Mouse (Mus musculus) limb, embryonic 13.5 days (tissue): ENCODE results near the gene Myo1d. TPM values are rescaled to one million over a fixed set of nuclear protein-coding genes. Genes with fewer than 3 reads are reported as not detected.
A peak's percentile ranks its signal among the peaks of the same experiment; 100 is the strongest.

Experiments used
- ATAC-seq: fragments of 200-750 bp; cut with Nextera tagmentation; 2 replicates; pipeline ENCODE4 v1.8.0; 2017; ENCODE audit warnings: low read depth, moderate number of reproducible peaks, moderate TSS enrichment; ENCODE audit not compliant: low FRiP score
- H3K27ac ChIP-seq: fragments of 300-500 bp; sonication (generic); 2 replicates; pipeline ENCODE4 v1.5.1; 2015; ENCODE audit warnings: inconsistent platforms, mild to moderate bottlenecking, moderate library complexity
- H3K27me3 ChIP-seq: fragments of 300-500 bp; sonication (generic); 2 replicates; pipeline ENCODE4 v1.6.1; 2015; ENCODE audit warnings: mild to moderate bottlenecking, inconsistent platforms
- H3K36me3 ChIP-seq: fragments of 300-500 bp; sonication (generic); 2 replicates; pipeline ENCODE4 v1.6.1; 2015; ENCODE audit warnings: inconsistent platforms, mild to moderate bottlenecking, moderate library complexity
- H3K4me1 ChIP-seq: fragments of 300-500 bp; sonication (generic); 2 replicates; pipeline ENCODE4 v1.6.1; 2015; ENCODE audit warnings: inconsistent platforms
- H3K4me2 ChIP-seq: fragments of 300-500 bp; sonication (generic); replicated peaks from 2 replicates; pipeline ENCODE4 v1.6.1; 2015; ENCODE audit warnings: inconsistent platforms, mild to moderate bottlenecking, moderate library complexity
- H3K4me3 ChIP-seq: fragments of 300-500 bp; sonication (generic); 2 replicates; pipeline ENCODE4 v1.5.1; 2015; ENCODE audit warnings: moderate library complexity, mild to moderate bottlenecking, inconsistent platforms
- H3K9ac ChIP-seq: fragments of 300-500 bp; sonication (generic); 2 replicates; pipeline ENCODE4 v1.6.1; 2015; ENCODE audit warnings: mild to moderate bottlenecking, inconsistent platforms
- H3K9me3 ChIP-seq: fragments of 300-500 bp; sonication (generic); 2 replicates; pipeline ENCODE4 v1.6.1; 2016; ENCODE audit warnings: inconsistent platforms
- WGBS: fragments of 180-500 bp; shearing (Covaris S2); methylation state at CpG from one replicate; pipeline ENCODE4 v1.1.7; 2015; 5-methylcytosine and 5-hydroxymethylcytosine counted together
- polyA plus RNA-seq: library from polyadenylated mRNA; unstranded; fragments of >200 nt; fragmentation: Nextera tagmentation; extraction: Ambion mirVana; gene quantifications from 2 replicates; pipeline ENCODE4 v1.2.1, GENCODE M21; 2015

The Myo1d gene
- polyA plus RNA-seq, 1 experiment from 2014 or later = 6.7 TPM

DNA sequence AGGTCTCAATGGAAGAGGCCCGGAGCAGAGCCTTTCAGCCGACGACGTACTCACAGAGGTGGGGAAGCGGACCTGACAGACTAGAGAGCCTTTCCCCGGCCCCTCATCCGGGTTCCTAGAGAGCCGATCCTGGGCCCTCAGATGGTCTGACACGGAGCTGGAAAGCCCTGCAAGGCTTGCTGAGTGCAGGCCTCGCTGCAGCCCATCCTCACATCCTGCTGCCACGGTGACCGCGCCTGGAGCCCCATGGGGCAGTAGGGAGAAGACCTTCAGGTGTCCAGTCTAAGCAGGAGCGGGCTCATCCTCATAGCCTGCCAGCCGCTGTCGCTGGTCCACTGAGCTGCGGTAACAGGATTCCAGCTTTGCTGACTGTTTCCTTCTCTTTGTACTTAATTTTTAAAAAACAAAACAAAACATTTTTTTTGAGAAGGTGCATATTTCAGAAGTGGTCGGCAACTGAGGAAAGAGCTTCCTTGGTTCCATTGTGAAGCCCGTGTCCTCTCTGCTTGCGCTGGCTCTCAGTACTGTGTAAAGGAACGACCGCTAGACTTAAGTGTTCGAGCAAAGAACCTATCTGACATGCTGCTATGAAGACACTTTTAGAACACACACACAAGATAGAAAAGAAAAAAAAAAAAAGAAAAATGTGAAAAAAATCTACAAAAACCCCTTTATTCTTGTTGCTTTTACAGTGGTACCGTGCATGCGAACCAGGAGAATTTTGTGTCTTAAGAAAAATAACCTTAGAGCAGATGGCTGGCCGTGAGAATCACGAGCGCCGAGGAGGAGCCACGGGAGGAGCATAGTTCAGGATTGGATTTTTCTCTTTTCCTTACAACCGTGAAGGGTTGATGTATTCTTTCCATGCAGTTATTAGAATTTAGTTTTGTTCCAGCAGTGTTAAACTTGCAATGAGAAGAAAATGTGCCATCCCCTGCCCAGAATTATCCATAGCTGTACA lies 299.6 kb downstream of the Myo1d start:
- Histone ChIP-seq H3K4me3 (peak overlapping the region; percentile 77), H3K4me2 (peak overlapping the region; percentile 98), H3K27me3 (peaks cover 10% of the 10 kb centered on the region; the same call in 1 of the 2 replicates), H3K4me1 (peaks cover 34% of the 10 kb centered on the region), H3K9ac (peak overlapping the region; percentile 43), H3K36me3 (no peaks in the 10 kb centered on the region; the same call in 1 of the 2 replicates), H3K9me3 (no peaks in the 10 kb centered on the region), H3K27ac (no peak overlapping the region)
- WGBS = 82% methylated on average over 31 of the region's 31 CpGs
- ATAC-seq = no peak

DNA sequence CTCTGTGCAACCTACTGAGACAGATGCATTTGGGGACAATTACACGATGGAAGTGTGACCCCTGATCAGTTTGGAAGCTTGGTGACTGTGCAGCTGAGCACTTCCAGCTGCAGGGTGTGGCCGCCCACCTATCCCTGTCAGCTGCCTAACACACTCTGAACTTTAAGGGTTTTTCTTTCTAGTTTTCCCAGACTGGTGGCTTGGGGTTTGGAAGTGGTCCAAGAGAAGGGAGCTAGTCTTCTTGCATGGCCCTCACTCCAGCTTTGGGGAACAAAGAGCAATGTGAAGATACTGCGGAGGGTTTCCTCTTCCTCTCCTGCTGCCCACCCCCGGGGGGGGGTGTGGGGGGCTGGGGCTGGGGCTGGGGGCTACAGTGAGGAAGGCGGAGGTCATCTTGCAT lies 300.4 kb downstream of the Myo1d start:
- Histone ChIP-seq H3K36me3 (peaks cover 2% of the 10 kb centered on the region; the same call in 1 of the 2 replicates), H3K27ac (no peak overlapping the region), H3K9me3 (no peaks in the 10 kb centered on the region), H3K4me1 (peaks cover 34% of the 10 kb centered on the region), H3K4me2 (peak overlapping the region; percentile 98), H3K4me3 (peak overlapping the region; percentile 77), H3K27me3 (peaks cover 10% of the 10 kb centered on the region; the same call in 1 of the 2 replicates), H3K9ac (peak overlapping the region; percentile 43; the same call in 1 of the 2 replicates)
- WGBS = 66% methylated on average over 5 of the region's 5 CpGs
- no peak for ATAC-seq

DNA sequence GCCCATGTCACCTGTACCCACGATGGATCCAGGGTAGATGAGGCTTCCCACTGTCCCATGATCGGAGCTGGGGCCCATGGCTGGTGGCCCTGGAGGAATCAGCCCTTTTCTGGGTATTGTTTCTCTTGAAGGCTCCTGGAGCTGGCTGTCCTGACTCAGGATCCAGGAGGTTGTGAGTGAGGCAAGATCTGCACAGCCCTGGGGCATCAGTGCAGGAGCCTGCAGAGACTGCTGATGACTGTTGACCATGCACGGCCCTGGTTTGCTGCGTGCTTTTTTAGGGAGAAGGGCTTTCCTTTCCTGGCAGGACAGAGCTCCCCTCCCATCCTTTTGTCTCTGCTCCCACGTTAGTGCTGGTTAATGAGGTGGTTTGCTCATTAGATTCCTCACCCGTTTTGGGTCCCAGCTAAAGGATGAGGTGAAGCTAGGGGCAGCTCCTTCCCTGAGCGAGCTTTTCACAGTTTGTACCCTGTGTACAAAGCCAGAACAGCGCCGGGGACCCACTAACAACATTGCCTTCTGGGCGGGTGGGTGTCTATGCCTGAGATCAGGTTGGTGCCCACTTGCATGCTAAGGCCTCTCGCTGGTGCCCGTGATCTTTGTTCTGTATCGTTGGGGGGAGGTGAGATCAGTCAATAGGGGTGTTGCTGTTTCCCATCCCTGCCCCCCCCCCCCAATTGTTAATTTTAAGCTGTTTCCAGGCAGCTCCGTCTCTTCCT lies 301.0 kb downstream of the Myo1d start:
- peak overlapping the region; percentile 77 for H3K4me3 ChIP-seq
- peaks cover 34% of the 10 kb centered on the region for H3K4me1 ChIP-seq
- H3K27ac ChIP-seq = no peak overlapping the region
- peaks cover 7% of the 10 kb centered on the region for H3K36me3 ChIP-seq
- H3K27me3 ChIP-seq = peaks cover 10% of the 10 kb centered on the region; the same call in 1 of the 2 replicates
- H3K4me2 ChIP-seq = peak overlapping the region; percentile 98
- no peaks in the 10 kb centered on the region for H3K9me3 ChIP-seq
- 62% methylated on average over 14 of the region's 14 CpGs for WGBS
- ATAC-seq = no peak
- H3K9ac ChIP-seq = no peak overlapping the region

DNA sequence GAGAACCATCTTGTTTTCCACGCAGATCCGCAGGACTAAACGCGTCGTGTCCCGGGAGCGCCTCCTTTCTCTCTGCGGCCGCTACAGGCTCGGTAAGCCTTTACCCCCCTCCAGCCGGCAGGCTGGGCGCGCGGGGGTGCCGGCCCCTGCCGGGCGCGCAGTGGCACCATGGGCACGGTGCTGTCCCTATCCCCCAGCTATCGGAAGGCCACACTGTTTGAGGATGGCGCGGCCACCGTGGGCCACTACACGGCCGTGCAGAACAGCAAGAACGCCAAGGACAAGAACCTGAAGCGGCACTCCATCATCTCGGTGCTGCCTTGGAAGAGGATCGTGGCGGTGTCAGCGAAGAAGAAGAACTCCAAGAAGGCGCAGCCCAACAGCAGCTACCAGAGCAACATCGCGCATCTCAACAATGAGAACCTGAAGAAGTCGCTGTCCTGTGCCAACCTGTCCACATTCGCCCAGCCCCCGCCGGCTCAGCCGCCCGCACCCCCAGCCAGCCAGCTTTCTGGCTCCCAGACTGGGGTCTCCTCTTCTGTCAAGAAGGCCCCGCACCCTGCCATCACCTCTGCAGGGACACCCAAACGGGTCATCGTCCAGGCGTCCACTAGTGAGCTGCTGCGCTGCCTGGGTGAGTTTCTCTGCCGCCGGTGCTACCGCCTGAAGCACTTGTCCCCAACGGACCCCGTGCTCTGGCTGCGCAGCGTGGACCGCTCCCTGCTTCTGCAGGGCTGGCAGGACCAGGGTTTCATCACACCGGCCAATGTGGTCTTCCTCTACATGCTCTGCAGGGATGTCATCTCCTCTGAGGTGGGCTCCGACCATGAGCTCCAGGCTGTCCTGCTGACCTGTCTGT lies 302.3 kb downstream of the Myo1d start:
- H3K4me3 ChIP-seq = peak overlapping the region; percentile 77
- ATAC-seq = peak; percentile 16; the same call in 1 of the 2 replicates
- H3K9me3 ChIP-seq = no peaks in the 10 kb centered on the region
- peaks cover 10% of the 10 kb centered on the region; the same call in 1 of the 2 replicates for H3K27me3 ChIP-seq
- H3K27ac ChIP-seq = peak overlapping the region; percentile 61; the same call in 1 of the 2 replicates
- H3K9ac ChIP-seq = peak overlapping the region; percentile 82
- H3K4me1 ChIP-seq = peaks cover 34% of the 10 kb centered on the region
- 14% methylated on average over 51 of the region's 55 CpGs for WGBS
- peak overlapping the region; percentile 98 for H3K4me2 ChIP-seq
- peaks cover 18% of the 10 kb centered on the region for H3K36me3 ChIP-seq

DNA sequence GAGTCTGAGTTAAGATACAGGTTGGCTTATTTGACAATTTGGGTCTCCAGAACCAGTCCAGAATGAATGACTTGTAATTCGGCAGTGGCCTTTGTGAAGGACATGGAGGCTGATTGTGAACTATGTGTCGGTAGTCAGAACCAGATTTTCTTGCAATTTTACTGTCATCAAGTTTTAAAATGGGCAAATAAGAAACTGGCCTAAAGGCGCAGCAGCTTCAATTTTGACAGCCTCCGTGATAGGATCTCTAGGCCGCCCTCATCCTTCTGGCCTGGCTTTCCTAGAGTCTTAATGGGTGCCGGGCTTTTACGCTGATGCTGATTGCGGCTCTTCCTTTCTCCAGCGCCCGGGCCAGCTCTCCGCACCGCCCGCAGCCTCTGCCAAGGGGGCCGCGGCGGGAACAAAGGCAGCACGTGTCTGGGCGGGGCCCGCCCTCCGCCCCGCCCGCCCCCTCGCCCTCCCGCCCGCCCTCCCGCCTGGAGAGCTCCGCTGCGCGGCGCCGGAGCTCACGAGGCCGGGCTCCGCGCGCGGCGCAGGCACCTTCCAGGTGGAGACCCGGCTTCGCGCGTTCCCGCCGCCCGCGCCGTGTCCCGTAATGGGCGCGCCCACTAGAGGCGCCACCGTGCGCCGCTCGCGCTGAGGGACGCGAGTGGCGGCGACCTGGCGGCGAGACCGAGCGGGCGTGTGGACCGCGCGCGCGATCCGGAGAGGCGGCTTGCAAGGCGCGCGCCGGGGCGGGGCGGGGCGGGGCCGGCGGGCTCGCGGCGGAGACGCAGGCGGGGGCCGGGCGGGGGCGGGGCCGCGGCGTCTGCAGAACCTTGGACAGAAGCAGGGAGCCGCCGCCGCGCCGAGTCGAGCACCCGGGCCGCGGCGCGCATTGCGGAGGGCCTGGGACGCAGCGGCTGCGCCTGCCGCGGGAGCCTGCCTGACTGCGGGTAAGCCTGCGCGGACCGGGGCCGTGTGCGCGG lies 303.3 kb downstream of the Myo1d start, which contains the start of gene Cdk5r1:
TSS of gene Cdk5r1 (plus strand) at position 802 of the 968 bp plus-strand sequence.
- Histone ChIP-seq H3K9me3 (no peaks in the 10 kb centered on the region), H3K4me1 (peaks cover 34% of the 10 kb centered on the region), H3K4me2 (peak within 1 kb of the TSS; percentile 98), H3K36me3 (peaks cover 25% of the 10 kb centered on the region), H3K9ac (peak within 1 kb of the TSS; percentile 82), H3K27ac (peak within 1 kb of the TSS; percentile 61; the same call in 1 of the 2 replicates), H3K4me3 (peak within 1 kb of the TSS; percentile 77), H3K27me3 (peaks cover 10% of the 10 kb centered on the region; the same call in 1 of the 2 replicates)
- ATAC-seq = peak; percentile 90
- under 1% methylated on average over 90 of the region's 116 CpGs for WGBS

DNA sequence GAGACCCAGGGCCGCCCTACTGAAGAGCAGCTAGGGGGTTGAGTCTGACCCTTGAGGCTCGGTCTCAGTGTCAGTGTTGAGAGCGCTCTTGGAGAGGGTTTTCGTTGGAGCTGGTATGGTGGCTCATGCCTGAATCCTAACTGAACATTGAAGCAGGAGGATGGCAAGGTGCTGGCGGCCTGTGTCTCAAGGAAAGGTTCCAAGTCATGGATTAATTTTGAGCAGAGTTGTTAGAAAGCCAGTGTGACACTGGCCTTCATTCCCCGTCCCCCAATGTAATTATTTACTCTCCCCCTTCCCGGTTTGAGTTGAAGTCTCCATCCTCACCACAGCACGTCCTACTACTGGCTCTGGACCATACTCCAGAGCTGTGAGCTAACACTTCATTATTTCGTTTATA lies 304.3 kb downstream of the Myo1d start:
- ATAC-seq = no peak
- Histone ChIP-seq H3K4me2 (no peak overlapping the region), H3K27me3 (peaks cover 10% of the 10 kb centered on the region; the same call in 1 of the 2 replicates), H3K4me3 (no peak overlapping the region), H3K9ac (no peak overlapping the region), H3K27ac (no peak overlapping the region), H3K4me1 (peaks cover 34% of the 10 kb centered on the region), H3K36me3 (peaks cover 32% of the 10 kb centered on the region), H3K9me3 (no peaks in the 10 kb centered on the region)
- WGBS = 80% methylated on average over 9 of the region's 9 CpGs

DNA sequence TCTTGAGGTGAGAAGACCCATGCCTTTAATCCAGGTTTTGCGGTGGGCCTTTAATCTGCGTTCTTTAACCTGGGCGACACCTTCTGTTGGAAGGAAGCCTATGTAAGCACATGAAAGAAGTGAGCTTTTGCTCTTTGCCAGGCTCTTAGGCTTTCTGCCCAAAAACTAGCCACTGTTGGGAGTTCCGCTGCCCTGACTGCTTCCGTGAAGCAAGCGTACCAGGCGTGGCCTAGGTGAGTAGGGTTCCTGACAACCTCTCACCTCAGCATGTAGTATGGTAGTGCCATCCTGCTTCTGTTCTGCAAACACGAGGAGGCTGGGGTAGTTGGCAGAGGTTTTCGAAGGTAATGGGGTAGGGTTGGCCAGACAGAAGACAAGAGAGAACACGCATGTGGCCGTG lies 305.0 kb downstream of the Myo1d start:
- Histone ChIP-seq H3K27me3 (peaks cover 10% of the 10 kb centered on the region; the same call in 1 of the 2 replicates), H3K9ac (no peak overlapping the region), H3K9me3 (no peaks in the 10 kb centered on the region), H3K27ac (no peak overlapping the region), H3K4me3 (no peak overlapping the region), H3K36me3 (peaks cover 39% of the 10 kb centered on the region), H3K4me1 (peaks cover 32% of the 10 kb centered on the region), H3K4me2 (no peak overlapping the region)
- WGBS = 85% methylated on average over 11 of the region's 11 CpGs
- ATAC-seq = no peak

DNA sequence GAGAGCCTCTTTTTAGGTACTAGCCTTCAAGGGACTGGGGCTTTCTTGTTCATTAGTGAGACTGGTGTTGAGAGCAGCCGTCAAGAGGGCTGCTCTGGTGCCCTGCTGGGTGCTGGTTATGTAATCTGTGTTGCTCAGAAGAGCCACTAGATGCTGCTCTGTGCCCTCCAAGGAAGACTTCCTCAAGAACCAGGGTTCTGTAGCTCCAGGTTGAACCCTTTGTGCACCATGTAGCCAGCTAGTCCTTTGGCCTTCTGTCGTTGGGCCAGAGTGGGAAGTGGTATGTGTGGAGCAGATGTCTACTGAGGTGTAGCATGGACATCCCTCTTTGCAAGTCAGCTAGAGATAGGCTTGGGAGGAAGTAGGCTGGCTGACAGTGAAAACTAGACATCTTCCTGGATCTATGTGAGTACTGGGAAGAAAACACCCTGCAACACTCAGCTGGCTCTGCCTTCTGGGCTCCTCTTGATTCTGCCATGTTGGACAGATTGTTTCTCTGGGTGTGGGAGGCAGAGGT lies 305.6 kb downstream of the Myo1d start:
- Histone ChIP-seq H3K4me2 (no peak overlapping the region), H3K36me3 (peaks cover 45% of the 10 kb centered on the region), H3K27ac (no peak overlapping the region), H3K27me3 (peaks cover 10% of the 10 kb centered on the region; the same call in 1 of the 2 replicates), H3K9ac (no peak overlapping the region), H3K4me1 (peaks cover 26% of the 10 kb centered on the region), H3K9me3 (no peaks in the 10 kb centered on the region), H3K4me3 (no peak overlapping the region)
- WGBS = 56% methylated on average over 2 of the region's 2 CpGs
- ATAC-seq = no peak

DNA sequence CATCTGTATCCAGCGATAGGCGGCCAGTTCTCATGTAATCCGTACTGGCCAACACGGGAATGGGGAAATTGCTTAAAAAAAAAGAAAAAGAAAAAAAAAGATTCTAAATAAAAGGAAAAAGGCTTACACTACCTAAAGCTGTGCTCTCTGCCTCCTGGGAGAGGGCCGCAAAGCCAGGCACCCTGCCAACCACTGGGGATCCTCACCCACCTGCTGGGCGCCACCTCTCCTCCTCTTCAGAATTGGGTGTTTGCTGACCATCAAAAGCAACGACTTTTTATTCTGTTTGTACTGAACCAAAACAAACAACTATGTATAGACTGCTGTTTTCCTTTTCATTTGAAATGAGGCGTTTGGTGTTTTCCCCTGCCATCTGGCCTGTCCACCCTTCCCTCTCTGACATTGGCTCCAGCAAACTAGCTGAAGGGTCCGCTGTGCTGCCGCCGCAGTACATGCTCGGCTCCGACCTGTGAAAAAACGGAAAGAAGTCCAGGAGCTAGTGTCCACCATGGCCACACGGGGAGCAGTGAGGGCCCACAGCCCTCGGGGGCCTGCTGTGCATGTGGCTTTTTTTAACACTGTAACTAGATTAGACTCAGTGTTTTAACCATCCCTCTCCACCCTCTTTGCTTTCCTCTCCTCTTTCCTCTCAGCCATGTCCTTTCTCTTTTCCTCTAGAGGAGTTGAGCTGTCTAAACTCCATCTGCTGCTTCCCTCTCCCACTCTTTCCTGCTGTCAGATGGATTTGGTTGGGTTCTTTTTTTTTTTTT lies 307.8 kb downstream of the Myo1d start:
- Histone ChIP-seq H3K4me1 (peaks cover 7% of the 10 kb centered on the region; the same call in 1 of the 2 replicates), H3K27me3 (no peaks in the 10 kb centered on the region), H3K27ac (no peak overlapping the region), H3K9me3 (no peaks in the 10 kb centered on the region), H3K4me3 (no peak overlapping the region), H3K9ac (no peak overlapping the region), H3K4me2 (no peak overlapping the region), H3K36me3 (peaks cover 67% of the 10 kb centered on the region)
- 82% methylated on average over 16 of the region's 16 CpGs for WGBS
- no peak for ATAC-seq
